Mouse (Mus musculus) c-Kit-negative CD71-positive TER-119-positive erythroid progenitor cells, embryonic 14.5 days (primary cell): ENCODE results near the gene Tle3.

Source experiments
- DNase-seq: peaks from one replicate; pipeline ENCODE4 v3.0.0-alpha.2; 2013; ENCODE audit warnings: low read depth, low spot score

The Tle3 gene

DNA sequence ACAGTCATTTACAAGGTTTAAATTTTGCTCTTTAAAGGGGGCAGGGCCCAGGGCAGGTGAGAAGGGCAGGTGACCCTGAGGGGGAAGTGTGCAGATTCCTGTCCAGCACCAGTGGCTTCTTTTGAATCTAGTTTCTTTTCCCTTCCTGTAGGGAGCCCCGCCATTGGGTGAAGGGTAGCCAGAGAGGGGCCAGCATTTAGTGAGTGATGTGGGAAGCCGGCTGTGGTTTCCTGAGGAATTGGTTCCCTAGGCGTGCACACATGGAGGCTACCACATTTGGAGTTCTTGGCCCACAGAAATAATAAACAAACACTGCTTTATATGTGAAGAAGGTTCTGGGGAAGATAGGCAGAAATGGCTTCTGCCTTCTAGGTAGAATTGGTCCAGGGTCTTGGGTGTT lies 4.5 kb downstream of the Tle3 start:
- no peak for DNase-seq

DNA sequence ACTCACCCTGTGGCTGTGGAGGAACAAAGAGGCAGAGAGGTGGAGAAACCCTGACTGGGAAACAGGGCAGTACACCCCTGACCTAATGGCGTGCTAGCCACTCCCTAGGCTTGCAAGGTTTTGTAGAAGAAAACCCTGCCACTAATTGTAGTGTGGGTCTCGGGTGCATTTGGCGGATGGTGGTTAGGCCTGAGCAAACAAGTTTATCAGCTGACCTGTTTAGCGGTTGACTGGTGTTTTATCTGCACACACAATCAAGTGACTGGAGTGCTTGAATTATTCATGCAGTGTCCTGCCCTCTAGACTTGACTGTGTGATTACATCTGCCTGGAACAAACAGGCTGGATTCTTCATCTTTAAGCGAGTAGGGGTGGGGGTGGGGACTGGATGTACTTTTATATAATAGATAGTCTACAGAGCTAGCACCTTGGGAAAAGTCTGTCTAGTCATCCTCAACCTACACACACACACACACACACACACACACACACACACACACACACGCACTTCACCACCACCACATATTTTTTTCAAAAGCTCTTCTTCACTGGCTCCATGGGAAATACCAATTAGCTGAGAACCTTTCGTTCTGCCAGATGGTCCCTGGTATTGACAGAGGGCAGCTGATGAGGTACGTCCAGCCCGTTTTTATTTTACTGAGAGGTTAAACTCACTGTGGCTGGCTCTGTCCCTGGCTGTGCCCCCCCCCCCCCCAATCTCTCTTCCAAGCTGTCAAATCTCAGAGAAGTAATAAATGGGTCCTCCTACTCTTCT lies 5.7 kb downstream of the Tle3 start:
- DNase-seq: no peak

DNA sequence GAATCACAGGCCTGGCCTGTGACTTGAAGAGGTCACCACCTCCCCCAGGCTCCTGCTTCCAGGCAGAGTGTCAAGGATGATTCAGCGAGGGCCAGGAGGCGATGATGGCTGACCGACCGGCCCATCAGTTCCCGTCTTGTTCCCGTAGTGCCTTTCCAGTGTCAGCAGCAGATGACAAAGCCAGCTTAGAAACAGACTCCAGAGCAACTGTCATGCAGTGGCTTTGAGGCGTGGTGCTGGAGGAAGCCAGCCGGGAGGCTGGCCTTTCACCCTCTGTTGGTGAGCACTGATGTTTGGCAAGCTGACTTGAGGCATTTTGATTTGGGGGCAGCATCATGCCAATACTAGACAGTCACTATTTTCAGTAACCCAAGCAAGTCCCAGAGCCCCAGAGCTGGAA lies 6.3 kb downstream of the Tle3 start:
- no peak for DNase-seq

DNA sequence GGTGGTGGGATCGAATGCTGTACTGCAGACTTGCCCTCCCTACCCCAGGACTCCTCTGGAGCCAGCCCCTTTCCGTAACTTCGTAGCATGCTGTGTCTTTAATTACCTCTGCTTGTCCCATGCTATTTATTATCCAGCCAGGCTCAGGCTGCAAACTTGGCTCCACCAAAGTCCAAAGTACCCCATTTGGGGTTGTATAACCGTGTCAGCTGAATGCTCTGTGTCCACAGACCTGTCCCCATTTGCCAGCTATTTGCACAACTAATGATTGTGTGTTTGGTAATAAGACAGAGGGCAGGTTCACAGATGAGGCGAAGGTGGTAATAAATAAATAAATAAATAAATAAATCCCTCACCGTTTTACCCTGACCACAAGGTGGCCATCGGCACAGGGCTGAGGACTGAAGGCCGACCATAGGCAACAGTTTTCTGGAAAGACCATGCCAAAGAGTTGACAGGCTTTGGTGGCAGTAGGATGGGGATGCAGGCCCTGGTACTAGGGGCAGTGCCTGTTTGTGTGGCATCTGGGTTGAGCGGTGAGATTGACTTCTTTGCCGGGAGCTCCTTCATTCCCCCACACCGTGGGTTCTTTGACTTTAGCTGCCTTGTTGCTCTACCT lies 7.0 kb downstream of the Tle3 start:
- DNase-seq: no peak

DNA sequence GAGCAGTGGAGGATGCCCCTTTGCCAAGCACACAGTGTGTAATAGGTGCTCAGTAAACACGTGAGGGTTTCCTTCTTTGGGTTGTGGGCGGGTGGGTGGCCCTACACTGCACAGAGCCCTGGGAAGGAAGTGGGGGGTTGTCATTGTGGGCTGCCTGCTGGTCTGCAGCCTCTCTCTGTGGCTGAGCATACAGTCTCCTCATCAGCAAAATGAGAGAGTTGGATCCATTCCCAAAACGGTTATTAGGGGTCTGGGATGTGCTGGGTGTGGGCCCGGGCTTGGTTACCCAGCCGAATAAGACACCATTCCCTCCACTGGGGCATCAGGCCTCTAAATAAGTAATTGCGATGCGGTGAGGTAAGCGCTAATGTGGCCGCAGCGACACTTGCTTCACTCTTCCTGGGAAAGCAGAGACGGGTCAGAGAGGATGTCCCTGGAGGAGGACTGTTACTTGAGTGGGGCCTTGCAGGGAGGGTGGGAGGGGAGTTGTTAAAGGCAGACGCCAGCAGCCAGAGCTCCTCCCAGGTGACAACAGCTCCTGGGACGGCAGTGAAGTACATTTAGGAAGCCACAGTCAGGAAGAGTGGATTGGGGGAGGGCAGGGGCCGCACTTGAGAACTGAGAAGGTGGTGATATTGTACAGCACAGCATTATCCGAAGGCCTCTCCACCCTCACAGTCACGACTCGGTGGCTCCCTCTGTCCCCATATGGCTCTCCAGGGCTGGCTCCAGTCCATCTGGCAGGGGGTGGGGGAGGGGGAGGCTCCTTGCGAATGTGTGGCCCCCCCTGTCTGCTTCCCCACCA lies 8.3 kb downstream of the Tle3 start:
- DNase-seq: no peak

DNA sequence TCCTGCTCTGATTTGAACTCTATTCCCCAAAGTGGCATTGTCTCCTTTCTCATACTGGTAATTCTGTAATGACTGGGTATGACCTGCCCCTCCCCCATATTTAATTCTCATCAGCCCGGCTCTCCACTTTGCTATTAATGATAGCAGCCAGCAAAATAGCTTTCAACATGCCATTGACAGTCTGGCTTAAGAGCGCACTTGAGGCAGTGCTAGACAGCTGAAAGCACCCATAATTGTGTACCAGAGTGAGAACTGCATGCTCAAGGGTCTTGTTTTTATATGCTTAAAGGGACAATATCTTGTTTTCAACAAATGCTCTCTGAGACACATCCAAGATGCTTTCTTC lies 8.9 kb downstream of the Tle3 start:
- DNase-seq: no peak

DNA sequence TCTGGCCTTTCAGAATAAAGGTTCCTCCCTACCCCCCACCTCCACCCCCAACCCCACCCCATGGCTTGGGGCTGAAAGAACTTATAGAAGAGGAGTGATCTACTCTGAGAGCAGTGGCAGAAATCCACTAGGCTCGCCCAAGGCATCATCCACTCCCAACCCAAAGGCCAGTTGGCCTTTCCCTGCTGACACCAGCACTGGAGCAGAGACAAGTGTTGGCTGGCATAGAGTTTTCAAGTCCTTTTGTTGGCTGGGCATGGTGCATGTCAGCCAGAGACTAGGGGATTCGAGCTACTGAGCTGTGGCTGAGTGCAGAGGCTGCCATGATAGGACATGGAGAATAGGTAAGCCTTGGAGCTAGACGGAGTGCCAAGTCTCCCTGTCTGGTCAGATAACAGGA lies 9.3 kb downstream of the Tle3 start:
- no peak for DNase-seq

DNA sequence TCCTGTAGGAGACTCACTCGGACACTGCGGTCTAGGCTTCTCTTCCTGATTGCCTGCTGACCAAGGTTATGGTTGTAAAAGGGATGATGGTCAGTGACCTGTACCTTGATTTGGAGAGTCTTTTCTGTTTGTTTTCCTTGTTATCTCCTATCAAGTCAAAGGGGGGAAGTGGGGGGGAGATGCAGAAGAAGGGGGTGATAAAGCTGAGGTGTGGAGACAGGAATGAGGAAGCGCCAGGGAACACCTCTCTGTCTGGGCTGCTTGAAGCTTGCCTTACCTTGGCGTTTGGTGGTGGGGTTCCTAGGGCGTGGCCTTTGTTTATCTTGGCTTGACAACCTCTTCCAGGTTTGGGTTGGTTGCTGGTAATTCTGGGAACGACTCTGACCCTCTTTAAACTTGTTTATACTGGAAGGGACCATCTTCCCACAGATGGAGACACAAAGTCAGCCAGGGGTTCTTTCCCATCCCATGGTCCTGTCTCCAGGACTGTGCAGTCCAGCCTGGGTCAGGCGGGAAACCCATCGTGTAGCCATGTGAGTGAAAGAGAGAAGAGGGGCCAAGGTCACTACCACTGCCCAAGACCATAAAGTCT lies 10.5 kb downstream of the Tle3 start:
- no peak for DNase-seq

DNA sequence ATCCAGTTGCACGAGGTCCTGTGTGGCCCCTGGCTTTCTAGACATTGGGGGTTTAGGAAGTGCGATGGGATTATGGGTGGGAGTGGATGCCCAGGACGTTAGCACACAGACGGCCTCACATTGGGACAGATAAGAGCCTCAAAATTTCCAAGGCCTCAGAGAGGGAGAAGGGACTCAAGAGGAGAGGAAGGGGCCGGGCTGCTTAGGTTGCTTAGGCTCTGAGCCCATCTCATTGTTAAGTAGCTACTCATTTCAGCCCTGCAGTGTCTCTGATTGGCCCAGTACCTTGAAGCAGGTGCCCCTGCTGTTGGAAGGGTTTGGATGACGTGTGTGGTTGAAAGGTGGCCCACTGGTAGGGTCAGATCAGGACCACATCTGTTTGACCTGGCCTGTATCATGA lies 11.9 kb downstream of the Tle3 start:
- DNase-seq: no peak

DNA sequence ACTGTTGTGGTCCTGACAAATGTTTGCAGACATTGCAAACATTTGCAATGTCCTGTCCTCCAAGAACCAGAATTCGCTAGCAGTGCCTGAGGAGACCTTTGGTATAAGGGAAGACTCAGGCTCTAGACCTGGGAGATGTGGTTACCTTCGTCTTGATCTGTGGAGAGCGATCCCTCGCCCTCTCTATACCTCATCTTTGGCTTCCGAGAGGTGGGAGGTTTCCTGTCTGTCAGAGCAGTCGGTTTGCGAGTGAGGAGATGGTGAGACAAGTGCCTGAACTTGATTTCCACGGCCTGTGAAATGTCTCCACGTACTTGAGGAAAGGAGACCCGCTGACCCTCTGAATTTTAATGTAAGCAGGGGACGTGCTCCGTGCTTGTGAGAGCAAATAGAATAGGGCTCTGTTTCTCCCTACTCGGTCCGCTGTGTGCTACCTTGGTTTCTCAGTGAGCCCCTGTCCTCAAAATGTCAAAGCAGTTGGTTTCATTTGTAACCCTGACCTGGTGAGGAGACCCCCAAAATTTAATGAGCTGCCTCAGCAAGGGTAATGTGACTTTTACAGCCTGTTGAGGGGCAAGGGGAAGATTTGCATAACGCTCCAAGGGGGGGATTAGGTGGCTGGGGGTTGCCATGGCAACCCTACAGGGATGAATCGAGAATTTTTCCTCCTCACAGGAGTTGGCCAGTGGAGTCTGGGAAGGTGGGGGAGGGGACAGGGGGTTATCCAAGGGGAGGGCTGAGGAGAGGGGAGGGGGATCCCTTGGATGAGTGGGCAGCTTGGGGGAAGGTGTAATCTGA lies 12.7 kb downstream of the Tle3 start:
- no peak for DNase-seq

DNA sequence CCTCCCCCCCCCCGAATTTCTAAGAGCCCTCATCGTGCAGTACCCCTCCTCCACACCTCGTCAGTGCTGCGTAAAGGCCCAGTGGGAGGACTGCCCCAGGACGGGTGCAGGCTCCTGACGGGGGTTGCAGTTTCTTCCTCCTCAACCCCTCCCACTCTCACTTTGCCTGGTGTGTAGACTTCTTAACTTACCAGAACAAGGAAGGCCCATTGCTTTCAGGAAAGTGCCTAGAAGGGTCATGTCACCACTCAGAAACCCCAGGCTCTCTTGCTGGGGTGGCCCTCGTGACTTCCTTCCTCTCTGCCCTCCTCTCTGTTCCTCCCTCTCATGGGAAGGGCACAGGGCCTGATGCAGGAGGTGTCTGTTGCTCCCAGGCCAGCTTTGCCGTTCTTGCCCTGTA lies 13.6 kb downstream of the Tle3 start:
- no peak for DNase-seq

DNA sequence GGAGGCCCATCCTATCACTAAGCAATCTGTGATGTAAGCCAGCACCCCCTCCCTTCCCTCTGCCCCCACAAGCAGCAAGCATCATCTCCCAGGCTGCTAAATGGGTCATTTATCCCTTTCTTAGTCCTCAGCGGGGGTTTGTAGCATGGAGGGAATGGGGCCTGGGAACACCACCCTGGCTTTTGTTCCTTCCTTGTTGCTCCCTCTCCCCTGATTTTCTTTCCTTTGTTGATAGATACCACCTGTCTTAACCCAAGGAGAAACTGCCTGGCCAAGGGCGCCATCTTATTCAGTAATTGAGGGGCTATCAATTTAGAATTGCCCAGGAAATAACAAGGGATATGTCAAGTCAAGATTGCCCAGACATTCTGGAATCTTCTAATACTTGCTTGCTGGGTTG lies 14.1 kb downstream of the Tle3 start:
- no peak for DNase-seq

DNA sequence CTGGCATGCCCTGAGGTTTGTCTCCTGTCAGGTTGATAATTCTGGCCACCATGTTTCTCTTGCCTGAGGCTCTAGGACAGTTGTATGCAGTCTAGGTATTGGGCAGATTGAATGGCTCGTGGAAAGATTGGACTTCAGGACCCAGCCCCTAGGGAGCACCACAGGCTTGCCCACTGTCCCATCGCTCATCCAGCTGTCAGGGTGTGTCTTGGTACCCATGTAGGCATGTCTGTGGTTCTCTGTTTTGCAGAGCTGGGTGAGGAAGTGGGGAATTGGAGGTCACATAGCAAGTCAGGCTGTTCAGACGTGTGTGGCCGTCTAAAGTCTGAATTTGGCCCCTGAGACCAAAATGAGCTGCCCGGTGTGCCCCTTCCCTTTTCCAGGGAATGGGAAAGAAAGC lies 15.6 kb downstream of the Tle3 start:
- DNase-seq: no peak

DNA sequence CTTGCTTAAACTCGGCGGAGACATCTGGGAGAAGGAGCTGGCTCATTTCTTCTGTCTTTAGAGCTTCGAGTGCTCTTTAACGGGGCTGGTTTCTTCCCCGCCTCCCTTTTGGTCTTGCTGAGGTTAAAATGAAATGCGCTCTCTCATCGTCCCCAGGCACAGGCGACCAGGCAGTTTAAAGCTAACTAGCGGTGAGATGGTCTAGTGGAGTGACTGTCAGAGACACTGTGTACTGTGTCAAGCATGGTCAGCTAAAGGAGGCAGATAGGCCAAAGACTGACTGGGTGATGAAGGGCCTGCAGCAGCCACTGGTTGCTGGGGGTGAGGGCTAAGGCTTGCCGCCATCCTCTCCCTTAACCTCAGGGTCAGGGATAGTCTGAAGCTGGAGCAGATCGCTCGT lies 16.0 kb downstream of the Tle3 start:
- DNase-seq: no peak

DNA sequence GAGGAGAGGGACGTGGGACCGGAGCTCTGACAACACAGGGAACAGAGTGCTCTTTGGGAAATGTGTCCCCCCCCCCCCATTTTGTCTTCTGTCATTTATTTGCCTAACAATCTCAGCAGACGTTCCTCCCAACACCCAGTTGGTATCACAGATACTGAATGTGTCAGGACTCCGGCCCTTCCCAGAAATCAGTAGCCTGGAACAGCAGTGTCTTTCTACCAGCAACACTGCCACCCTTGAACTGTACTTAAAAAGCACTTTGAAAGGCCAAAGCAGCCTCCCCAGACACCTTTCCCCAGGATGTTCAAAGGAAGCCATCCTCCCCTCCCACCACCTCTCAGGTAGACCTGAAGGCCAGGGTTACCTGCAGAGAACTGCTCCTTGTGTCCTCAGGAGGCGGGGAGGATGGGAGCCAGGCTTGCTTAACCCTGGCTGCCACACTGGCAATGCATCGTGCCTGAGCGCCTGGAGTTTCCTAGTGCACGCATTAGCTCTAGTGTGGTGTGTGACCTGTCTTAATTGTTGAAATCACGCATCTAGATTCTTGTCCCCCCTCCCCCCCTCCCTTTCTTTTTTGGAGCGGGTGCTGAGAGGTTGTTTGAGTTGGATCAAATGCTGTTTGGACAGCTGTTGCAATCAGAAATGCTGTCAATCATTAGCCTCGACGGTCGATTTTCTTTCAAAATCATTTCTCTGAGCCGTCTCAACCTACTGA lies 16.7 kb downstream of the Tle3 start:
- no peak for DNase-seq

DNA sequence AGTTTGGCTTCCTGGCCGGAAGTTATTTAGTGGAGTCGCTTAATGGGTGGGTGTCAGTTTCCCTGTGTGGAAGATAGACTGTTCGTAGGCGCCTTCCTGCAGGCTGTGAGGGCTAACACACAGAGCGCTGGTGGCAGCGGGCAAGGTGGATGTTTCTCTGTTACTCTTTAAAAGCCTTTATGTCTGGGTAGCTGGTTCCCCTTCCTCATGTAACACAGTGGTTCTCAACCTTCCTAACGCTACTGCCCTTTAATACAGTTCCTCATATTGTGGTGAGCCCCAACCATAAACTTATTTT lies 17.2 kb downstream of the Tle3 start:
- DNase-seq: no peak

DNA sequence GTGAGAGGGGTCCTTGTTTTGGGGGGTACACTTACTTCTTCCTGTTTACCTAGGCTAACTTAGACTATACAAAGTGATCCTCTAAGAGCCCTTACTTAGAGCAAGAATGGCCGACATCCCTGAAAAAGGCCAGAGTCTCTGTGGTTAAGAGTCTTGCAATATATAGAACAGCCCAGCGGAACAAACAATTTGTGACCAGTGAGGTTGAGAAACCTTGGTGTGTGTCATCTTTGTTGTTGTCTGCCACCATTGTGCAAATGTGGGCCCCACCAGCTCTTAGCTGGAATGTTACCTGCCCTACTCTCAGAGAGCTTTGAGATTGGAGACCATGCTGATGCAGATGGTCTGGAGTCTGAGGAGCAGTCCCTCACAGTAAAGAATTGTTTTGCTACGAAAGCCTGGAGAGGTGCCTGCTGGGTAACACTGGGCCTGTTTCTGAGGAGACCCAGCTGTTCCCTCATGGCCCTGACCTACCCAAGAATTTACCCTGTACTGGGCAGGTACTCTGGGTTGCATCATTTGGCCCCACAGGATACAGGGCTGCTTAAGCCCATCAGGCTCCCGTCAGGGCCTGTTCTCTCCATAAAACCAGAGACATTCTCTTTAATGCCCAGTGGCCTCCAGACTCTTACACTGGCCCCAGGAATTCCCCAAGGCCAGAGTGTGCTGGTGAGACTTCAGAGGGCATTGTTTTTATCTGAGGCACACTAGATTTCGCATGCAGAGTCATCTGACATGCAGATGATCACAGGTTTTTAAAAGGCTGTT lies 19.6 kb downstream of the Tle3 start:
- DNase-seq: no peak

DNA sequence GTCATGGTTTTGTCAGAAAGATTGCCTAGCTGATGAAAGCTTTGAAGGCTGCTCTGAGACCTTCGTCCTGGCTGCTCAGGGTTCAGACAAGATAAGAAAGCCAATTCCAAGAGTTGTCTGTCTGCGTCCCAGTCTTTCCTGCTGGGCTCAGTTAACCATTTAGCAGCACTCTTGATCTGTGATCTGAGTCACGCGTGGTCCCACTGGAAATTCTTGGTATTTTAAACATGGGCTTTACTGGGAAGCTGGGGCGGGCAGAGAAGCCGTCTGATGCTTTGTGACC lies 20.1 kb downstream of the Tle3 start:
- no peak for DNase-seq

DNA sequence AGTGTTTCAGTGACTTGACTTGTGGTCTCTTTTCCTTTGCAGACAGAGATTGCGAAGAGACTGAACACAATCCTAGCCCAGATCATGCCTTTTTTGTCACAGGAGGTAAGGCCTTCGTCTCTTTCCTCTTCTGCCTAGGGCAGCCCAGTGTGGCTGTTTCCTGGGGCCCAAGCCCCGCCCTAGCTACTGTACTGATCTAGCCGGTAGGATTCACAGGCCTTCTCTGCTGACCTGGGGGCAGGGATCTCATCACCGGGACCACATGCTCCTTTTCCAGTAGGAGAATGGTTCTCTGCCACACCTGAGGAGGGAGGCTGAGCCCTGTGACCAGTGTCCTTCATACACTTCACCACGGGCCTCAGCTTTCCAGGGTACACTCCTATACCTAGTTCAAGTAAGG lies 21.0 kb downstream of the Tle3 start:
- DNase-seq: no peak

DNA sequence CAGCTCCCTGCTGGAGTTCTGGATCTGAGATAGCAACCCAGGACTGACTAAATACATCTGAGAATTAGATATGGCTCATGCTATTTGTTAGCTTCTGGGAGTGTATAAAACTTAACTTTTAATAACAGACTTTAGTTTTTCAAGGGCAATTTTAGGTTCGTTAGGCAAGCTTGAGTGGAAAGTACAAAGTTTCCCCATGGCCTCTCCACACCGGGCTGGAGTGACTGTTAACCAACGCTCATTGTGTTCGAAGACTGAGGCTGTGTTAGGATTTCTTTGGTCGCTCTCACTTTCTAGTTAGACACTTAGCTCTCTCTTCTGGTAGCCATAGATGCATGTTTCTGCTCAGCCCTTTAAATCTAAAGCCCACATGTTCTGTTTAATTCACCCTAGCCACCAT lies 21.7 kb downstream of the Tle3 start:
- DNase-seq: no peak

DNA sequence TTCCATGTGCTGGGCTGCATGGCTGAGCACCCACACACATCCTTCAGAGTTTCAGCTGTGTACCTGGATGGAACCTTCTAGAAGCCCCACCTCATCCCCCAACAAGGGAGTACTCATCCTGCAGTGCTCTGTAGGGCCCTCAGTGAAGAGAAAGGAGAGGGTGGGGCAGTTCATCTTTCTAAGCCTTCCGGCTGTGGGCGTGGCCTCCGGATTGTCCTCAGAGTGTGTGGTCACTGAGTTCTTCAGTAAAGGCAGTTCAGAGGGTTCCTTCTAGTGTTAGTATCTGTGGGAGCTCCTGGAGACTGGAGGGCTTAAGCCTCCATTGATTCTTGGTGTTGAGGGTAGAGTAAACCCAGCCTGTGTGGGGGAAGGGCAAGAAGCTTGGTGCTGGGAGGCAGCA lies 22.9 kb downstream of the Tle3 start:
- DNase-seq: no peak
